Mouse (Mus musculus): ENCODE data around the gene Scaf8. TPM values are rescaled to one million over a fixed set of nuclear protein-coding genes. Genes with fewer than 3 reads are reported as not detected.

Scaf8 gene
- 8.9 and 13.9 TPM in 2 replicates for polyA plus RNA-seq (2012; rRNA removed; ENCODE audit: low replicate concordance)

GRCm38 (mm10) chr17:3114720-3115379 lies at the start of gene Scaf8:
Scaf8 (plus strand) TSS chr17:3114972.

Other genes starting within 250 kb of the Scaf8 start
- gene Tiam2, start 211.6 kb downstream of the Scaf8 start, polyA plus RNA-seq (2012; rRNA removed; ENCODE audit: low replicate concordance), result 1.1 and 1.4 TPM in 2 replicates

All from duodenum, adult 2 months (tissue).